Mouse (Mus musculus): ENCODE data around the gene Marveld1.

Marveld1 gene

DNA sequence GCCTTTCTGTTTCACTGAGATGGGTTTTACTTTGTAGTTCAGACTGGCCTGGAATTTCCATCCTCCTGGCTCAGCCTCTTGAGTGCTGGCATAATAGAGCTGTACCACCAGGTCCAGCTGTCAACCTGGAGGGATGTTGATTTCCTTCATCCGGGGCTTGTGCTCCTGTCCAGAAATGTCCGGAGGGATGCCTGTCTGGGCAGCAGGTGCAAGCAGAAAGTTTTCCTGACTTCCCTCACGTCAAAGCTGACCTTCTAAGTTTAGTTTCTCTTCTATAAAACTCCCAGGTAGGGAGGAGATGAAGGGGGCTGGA lies 16.9 kb upstream of the Marveld1 start:
- CTCF ChIA-PET: interaction anchor here in 2 of 4 experiments (0.7 to 2.8 kb wide), 7 partner anchors 9 to 95 kb away, joined by 3 to 8 read pairs (median 3); partner anchors contain the start of genes Ankrd2 (in 1 of the 2) and Marveld1 (in 1 of the 2)
- POLR2A ChIA-PET: interaction anchor here in 3 of 4 experiments (0.7 to 15.0 kb wide), 35 partner anchors 8 to 1057 kb away, joined by 3 to 403 read pairs (median 8); partner anchors contain the start of genes Marveld1 (in 3 of the 3), Pi4k2a (in 3 of the 3), Hoga1 (in 1 of the 3) and Mms19 (in 1 of the 3)

DNA sequence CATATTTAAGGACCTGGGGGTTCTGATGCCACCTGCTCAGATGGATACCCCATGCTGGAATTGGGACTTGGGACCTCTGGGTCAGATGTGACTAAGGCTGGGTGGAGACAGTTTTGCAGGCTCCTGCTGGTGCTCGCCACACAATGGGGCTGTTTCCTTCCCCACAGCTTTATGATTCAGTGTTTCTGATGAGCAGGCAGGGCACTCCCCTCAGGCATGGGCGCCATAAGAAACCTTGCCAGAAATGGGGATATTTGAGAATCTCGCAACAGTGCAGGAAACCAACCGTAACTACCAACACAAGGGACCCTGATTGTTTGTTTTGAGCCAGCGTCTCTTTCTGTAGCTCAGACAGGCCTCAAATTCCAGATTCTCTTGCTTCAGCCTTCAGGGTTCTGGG lies 16.1 kb upstream of the Marveld1 start:
- ChIA-PET POLR2A (interaction anchor here in 3 of 4 experiments (0.7 to 15.0 kb wide), 15 partner anchors 7 to 80 kb away, joined by 3 to 403 read pairs (median 25); partner anchors contain the start of genes Marveld1 (in 2 of the 3), Pi4k2a (in 2 of the 3) and Zfyve27 (in 1 of the 3)), CTCF (no interaction called here)

DNA sequence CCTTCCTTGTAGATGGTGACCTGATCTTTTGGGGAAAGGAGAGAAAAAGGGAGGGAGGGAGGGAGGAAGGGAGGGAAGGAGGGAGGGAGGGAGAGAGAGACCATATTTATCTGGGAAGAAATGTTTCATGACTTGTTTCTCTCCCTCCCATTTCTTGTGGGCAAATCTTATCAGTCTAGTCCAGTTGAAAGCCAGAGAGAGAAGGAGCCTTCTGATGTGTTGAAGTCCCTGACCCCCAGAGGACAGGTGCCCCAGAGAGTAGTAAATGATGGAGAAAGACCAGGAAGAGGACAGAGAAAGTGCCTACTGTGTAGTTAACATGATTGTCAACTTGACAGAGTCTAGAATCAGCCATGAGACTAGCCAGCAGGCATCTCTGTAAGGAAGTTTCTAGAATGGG lies 12.1 kb upstream of the Marveld1 start:
- CTCF ChIA-PET: no interaction called here
- POLR2A ChIA-PET: interaction anchor here in 3 of 4 experiments (0.7 to 19.8 kb wide), 15 partner anchors 7 to 90 kb away, joined by 3 to 403 read pairs (median 7); partner anchors contain the start of genes Avpi1 (in 3 of the 3), Marveld1 (in 2 of the 3), Hoga1 (in 1 of the 3) and Pi4k2a (in 1 of the 3)

DNA sequence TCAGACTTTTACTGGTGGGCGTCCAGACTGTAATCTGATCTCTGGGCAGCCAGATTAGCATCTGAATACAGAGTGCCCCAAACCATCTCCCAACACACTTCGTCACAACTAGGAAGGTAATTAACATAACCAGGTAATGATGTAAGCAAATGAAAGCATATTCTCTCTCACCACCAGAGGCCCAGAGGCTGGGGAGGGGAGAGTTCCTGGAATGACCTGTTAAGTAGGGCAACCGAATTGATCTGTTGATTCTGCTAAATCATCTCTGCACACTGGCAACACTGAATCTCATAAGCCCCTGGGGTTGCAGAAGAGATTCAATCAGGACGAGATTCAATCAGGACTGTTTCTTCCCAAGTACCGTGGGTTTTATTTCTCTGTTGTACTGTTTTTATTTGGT lies 11.1 kb upstream of the Marveld1 start:
- POLR2A ChIA-PET: interaction anchor here (0.6 to 19.8 kb wide), 25 partner anchors 8 to 1539 kb away, joined by 3 to 403 read pairs (median 7); partner anchors contain the start of genes Avpi1 (in 3 of the 4), Pi4k2a (in 3 of the 4), Marveld1 (in 2 of the 4) and Ankrd2 (in 1 of the 4)
- CTCF ChIA-PET: interaction anchor here in 2 of 4 experiments (1.1 to 1.4 kb wide), 2 partner anchors 16 kb away, joined by 3 to 7 read pairs; no protein-coding TSS in a partner anchor

DNA sequence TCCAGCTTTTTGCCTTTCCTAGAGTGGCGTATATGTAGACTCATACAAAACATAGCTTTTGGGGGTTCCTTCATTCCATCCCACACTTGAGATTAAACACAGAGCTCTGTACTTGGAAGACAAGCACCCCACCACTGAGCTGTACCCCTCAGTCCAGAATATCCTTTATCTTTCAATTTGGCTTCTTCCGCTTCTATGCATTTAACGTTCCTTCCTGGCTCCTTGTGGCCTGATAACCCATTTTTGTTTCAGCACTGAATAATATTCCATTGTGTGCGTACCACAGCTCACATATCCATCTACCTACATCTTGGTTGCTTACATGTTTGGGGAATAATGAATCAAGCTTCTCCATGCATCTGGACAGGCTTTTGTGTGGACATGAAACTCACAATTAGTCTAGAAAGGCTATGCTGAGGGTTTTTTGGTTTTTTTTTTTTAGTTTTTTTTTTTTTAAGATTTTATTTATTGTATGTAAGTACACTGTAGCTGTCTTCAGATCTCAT lies 10.0 kb upstream of the Marveld1 start:
- ChIA-PET CTCF (interaction anchor here (0.7 to 1.4 kb wide), 3 partner anchors 15 to 696 kb away, joined by 3 to 7 read pairs (median 5); no protein-coding TSS in a partner anchor), POLR2A (interaction anchor here (0.6 to 19.8 kb wide), 39 partner anchors 7 to 932 kb away, joined by 3 to 403 read pairs (median 4); partner anchors contain the start of genes Avpi1 (in 3 of the 4), Pi4k2a (in 3 of the 4), Marveld1 (in 2 of the 4) and Pgam1 (in 2 of the 4))

DNA sequence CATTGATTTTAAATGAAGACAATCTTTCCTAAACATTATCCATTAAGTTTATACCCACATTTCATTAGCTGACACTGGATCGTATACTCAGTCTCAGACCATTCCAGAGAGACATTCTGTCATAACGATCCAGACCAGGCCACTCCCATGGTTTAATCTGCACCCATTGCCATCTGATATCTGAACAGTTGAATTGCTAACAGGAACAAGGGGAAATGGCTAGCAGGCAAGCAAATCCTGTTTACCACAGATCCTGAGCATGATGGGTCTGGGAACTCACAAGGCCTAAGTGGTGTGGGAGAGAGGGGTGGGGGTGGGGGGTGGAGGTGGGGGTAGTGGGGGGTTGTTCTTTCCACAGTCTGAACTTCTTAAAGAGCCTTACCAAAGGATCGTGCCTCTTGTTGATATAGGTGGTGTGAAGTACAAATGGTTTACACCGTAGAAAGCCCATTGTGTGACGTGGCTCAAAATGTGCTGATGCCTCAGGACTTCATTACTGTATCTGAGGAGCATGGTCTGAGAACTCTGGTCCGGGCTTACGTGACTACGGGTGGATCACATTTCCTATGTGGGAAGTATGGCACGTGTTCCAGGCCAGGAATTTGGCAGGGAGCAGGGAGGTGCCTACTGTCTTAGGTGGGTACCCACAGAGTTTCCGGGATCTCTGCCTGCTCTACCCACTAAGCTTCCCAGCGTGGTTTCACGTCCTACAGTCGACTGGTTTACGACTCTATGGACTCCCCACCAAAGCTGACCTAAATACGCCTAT lies 8.5 kb upstream of the Marveld1 start:
- ChIA-PET CTCF (interaction anchor here in 3 of 4 experiments (0.5 to 1.8 kb wide), 4 partner anchors 9 to 14 kb away, joined by 3 to 8 read pairs (median 4); no protein-coding TSS in a partner anchor), POLR2A (interaction anchor here in 3 of 4 experiments (1.0 to 19.8 kb wide), 9 partner anchors 10 to 48 kb away, joined by 3 to 403 read pairs (median 7); partner anchors contain the start of genes Avpi1 (in 2 of the 3) and Pi4k2a (in 1 of the 3))

DNA sequence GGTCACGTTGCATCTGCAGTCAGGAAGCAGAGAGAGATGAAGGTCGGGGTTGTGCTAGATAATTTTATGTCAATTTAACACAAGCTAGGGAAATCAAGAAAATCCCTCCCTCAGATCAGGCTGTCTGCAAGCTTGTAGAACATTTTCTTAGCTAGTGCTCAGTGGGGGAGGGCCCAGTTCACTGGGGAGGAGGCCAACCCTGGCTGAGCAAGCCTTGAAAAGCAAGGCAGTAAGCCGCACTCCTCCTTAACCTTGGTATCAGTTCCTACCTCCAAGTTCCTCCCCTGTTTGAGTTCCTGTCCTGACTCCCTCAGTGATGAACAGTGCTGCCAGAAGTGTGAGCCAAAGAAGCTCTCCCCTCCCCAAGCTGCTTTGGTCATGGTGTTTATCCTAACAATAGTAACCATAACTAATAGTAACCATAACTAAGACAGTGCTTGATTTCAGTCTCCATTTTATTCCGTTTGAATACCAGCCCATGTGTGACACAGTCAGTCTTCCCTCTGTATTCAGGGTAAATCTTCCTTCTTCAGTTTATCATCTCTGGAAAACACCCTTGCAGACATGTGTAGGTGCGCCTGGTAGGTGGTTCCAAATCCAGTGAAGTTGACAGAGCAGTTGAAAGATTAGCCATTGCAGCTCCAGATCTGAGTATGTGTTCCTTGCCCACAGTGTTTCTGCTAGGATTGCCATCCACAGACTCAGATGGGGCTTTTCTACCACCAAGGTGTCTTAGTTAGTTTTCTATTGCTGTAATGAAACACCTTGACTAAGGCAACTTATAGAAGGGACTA lies 7.3 kb upstream of the Marveld1 start:
- ChIA-PET CTCF (interaction anchor here in 3 of 4 experiments (0.7 to 1.8 kb wide), 6 partner anchors 10 to 26 kb away, joined by 3 to 8 read pairs (median 4); partner anchors contain the start of gene Avpi1 (in 1 of the 3)), POLR2A (interaction anchor here in 3 of 4 experiments (0.7 to 19.8 kb wide), 9 partner anchors 8 to 49 kb away, joined by 3 to 403 read pairs (median 4); partner anchors contain the start of gene Avpi1 (in 3 of the 3))

DNA sequence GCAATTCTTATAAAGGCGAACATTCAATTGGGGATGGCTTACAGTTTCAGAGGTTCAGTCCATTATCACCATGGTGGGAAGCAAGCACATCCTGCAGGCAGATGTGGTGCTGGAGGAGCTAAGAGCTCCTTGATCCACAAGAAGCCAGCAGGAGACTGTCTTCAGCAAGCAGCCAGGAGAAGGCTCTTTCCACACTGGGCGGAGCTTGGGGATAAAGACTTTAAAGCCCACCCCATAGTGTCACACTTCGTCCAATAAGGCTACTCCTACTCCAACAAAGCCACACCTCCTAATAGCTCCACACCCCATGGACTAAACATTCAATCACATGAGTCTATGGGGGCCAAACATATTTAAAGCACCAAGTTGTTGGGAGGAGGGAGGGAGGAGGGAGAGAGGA lies 5.2 kb upstream of the Marveld1 start:
- POLR2A ChIA-PET: interaction anchor here (0.6 to 19.8 kb wide), 40 partner anchors 9 to 482 kb away, joined by 3 to 403 read pairs (median 4); partner anchors contain the start of genes Avpi1 (in 3 of the 4), Pi4k2a (in 3 of the 4), Ankrd2 (in 1 of the 4) and Crtac1 (in 1 of the 4)
- CTCF ChIA-PET: interaction anchor here (0.5 to 2.4 kb wide), 13 partner anchors 10 to 700 kb away, joined by 3 to 14 read pairs (median 5); partner anchors contain the start of genes Ankrd2 (in 1 of the 4), Avpi1 (in 1 of the 4), Frat2 (in 1 of the 4) and Hoga1 (in 1 of the 4)

DNA sequence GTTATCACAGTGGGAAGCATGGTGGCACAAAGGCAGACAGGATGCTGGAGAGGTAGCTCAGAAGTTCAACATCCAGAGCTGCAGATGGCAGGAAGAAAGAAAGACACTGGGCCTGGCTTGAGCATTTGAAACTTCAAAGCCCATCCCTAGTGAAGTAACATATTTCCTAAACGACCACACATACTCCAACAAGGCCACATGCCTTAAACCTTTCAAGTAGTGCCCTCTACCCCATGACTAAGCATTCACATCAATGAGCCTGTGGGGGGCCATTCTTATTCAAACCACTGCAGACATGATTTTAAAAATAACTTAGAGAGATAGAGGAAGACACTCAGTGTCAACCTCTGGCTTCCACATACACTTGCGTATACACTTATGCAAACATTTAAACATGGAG lies 4.4 kb upstream of the Marveld1 start:
- ChIA-PET CTCF (interaction anchor here in 3 of 4 experiments (1.0 to 2.4 kb wide), 7 partner anchors 9 to 107 kb away, joined by 3 to 14 read pairs (median 6); partner anchors contain the start of gene Ankrd2 (in 1 of the 3)), POLR2A (interaction anchor here (0.8 to 19.8 kb wide), 25 partner anchors 9 to 469 kb away, joined by 3 to 403 read pairs (median 5); partner anchors contain the start of genes Avpi1 (in 3 of the 4), Pi4k2a (in 2 of the 4), Crtac1 (in 1 of the 4) and Loxl4 (in 1 of the 4))

DNA sequence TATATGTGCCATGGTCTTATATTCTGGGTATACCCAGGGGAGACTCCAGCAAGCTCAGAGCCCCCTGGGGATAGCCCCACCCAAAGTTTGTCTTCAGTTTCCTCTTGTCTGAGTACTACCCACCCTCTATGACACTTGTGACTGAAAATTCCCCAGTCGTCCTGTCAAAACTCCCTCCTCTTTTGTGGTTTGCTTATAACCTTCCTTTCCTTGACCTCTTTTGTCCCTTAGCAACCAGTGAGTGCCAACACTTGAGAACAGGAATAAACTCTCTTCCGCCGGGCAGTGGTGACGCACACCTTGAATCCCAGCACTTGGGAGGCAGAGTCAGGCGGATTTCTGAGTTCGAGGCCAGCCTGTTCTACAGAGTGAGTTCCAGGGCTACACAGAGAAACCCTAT lies 3.1 kb upstream of the Marveld1 start:
- CTCF ChIA-PET: interaction anchor here (0.6 to 1.9 kb wide), 69 partner anchors 8 to 1713 kb away, joined by 3 to 19 read pairs (median 4); partner anchors contain the start of genes Zfyve27 (in 2 of the 4), Avpi1 (in 1 of the 4), Frat1 (in 1 of the 4) and Hoga1 (in 1 of the 4)
- POLR2A ChIA-PET: interaction anchor here (0.6 to 19.8 kb wide), 30 partner anchors 7 to 1174 kb away, joined by 3 to 403 read pairs (median 5); partner anchors contain the start of genes Avpi1 (in 3 of the 4) and Pi4k2a (in 2 of the 4)

DNA sequence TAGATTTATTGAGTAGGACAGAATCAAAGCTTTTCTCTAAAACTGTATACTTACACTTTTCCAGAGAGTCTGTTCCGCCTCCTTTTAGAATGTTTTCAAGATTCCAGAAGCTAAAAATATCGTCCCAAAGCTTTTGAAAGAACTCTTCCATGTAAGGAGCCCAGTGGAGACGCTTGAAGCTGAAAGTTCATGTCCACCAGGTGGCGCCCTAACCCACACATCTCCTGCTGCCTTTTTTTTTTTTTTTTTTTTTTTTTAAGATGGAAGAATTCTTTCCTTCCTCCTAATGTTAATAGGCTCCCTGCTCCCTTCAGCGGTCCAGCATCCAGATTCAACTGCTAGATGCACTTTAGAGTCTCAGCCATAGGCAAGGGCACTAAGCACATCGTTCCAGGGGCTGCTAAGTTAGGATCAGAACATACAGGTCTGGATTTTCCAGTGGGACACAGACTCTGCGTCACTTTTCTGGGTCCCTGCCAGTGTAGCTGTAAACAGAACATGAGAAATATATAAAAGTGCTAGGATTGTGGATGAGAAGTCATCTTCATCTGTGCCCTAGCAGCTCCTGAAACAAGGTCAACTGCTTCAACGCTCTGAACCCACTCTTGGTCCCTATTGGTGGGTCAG lies 2.5 kb upstream of the Marveld1 start:
- CTCF ChIA-PET: interaction anchor here (0.6 to 1.9 kb wide), 74 partner anchors 9 to 1712 kb away, joined by 3 to 19 read pairs (median 4); partner anchors contain the start of genes Zfyve27 (in 2 of the 4), Avpi1 (in 1 of the 4), Frat1 (in 1 of the 4) and Hoga1 (in 1 of the 4)
- POLR2A ChIA-PET: interaction anchor here (0.5 to 19.8 kb wide), 33 partner anchors 8 to 1174 kb away, joined by 3 to 403 read pairs (median 5); partner anchors contain the start of genes Avpi1 (in 3 of the 4) and Pi4k2a (in 3 of the 4)

DNA sequence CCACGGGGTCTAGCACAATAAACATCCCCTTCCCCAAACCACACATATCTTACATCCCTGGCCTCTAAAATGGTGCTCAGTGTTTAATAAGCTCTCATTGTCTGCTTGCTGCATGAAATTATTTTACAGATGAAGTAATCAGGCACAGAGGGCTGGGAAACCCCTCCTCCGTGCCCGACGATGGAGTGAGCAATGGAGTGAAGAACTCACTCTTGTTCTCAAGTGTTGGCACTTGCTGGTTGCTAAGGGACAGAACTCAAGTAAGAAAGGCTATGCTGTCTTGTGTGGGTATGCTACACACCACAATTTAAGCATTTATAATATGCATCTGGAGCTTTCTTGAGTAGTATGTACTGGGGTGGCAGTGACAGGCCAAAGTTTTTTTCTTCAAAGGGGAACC lies 2.0 kb upstream of the Marveld1 start:
- ChIA-PET CTCF (interaction anchor here (0.6 to 1.9 kb wide), 21 partner anchors 8 to 1710 kb away, joined by 3 to 18 read pairs (median 4); partner anchors contain the start of genes Zfyve27 (in 2 of the 4), Avpi1 (in 1 of the 4) and Pi4k2a (in 1 of the 4)), POLR2A (interaction anchor here in 3 of 4 experiments (0.9 to 19.8 kb wide), 19 partner anchors 9 to 62 kb away, joined by 3 to 403 read pairs (median 6); partner anchors contain the start of genes Avpi1 (in 3 of the 3) and Pi4k2a (in 2 of the 3))

DNA sequence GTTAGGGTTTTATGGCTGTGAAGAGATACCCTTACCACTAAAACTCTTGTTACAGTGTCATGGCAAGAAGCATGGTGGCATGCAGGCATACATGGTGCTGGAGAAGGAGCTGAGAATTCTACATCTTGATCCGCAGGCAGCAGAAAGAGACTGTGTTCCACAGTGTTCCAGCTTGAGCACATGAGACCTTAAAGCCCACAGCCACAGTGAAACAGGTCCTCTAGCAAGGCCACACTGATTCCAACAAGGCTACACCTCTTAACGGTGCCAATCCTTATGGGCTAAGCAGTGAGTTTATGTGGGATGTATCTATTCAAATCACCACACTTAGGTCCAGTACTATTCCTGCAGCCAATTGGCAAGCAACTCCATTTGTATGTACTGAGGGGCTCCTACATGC lies 1.5 kb upstream of the Marveld1 start:
- POLR2A ChIA-PET: interaction anchor here in 3 of 4 experiments (1.2 to 19.8 kb wide), 12 partner anchors 9 to 111 kb away, joined by 3 to 403 read pairs (median 15); partner anchors contain the start of genes Avpi1 (in 3 of the 3), Ankrd2 (in 1 of the 3) and Pi4k2a (in 1 of the 3)

DNA sequence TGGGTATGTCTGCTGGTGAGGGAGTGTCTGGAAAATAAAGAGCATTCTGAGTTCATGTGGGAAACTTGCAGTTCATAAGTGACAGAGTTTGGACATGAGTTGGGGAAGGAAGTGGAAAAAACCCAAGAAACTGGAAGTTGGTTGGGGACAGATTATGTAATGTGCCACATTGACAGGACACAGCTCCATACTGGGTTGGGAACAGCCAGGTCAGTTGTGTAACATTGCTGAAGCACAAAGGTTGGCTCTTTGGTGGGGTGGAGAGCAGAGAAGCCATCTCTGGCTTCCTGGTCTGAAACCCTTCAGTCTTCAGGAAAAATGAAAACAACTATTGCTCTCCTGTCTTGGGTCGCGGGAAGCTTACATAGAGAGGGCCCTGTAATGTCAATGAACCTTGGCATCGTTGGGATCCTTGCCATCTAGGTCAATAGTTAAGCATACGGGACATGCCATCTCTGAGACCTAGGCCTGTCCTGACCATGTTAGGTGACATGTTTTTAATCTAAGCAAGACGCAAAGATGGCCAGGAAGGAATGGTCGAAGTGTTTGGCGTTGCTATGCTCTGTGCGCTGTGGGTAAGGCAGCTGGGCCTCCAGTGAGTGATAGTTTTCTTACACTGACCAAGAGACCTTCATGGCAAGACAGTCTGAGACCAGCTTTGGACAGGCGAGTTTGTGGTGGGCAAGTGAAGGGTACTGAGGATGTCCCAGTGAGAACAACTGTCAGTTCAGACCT lies 757 bp upstream of the Marveld1 start:
- CTCF ChIA-PET: interaction anchor here (0.6 to 7.8 kb wide), 8 partner anchors 17 to 400 kb away, joined by 3 to 79 read pairs (median 4); partner anchors contain the start of genes Avpi1 (in 1 of the 4), Pi4k2a (in 1 of the 4) and Zfyve27 (in 1 of the 4)

More for the DNA sequence above, 1.5 kb upstream of the Marveld1 start:
- CTCF ChIA-PET: interaction anchor here (0.6 to 1.9 kb wide), 7 partner anchors 9 to 1710 kb away, joined by 3 to 18 read pairs (median 4); partner anchors contain the start of genes Avpi1 (in 1 of the 4), Pi4k2a (in 1 of the 4) and Zfyve27 (in 1 of the 4)

More for the DNA sequence above, 757 bp upstream of the Marveld1 start:
- POLR2A ChIA-PET: interaction anchor here in 3 of 4 experiments (0.6 to 19.8 kb wide), 23 partner anchors 9 to 1470 kb away, joined by 3 to 403 read pairs (median 5); partner anchors contain the start of genes Avpi1 (in 3 of the 3), Ankrd2 (in 1 of the 3), Hoga1 (in 1 of the 3) and Pi4k2a (in 1 of the 3)

Measured in embryonic stem cell, embryonic (primary cell).